Mouse (Mus musculus) cerebellum, postnatal 25 days (tissue): Measurements from ENCODE around the gene Apol10b.
"Not testable (repeated sequence)": the region's sequence is repeated elsewhere in the genome, so short reads cannot be mapped to it uniquely, and the experiment has no call there.

Source experiments
- DNase-seq, 2 experiments: peaks; one replicate each; pipeline ENCODE4 v3.0.0; 2021; ENCODE audit warnings: mixed read lengths in 2 of 2

Apol10b gene

GRCm38 (mm10) chr15:77595961-77596360 lies at the start of gene Apol10b:
Gene Apol10b, minus strand, starts transcription at chr15:77596125.
- DNase-seq = no peak

GRCm38 (mm10) chr15:77643176-77643575 lies 47.3 kb upstream of the Apol10b start, which contains the start of gene Apol11b:
Gene Apol11b, minus strand, starts transcription at chr15:77643286.
- not testable (repeated sequence) for DNase-seq

GRCm38 (mm10) chr15:77629822-77630221 lies 33.9 kb upstream of the Apol10b start:
- DNase-seq = not testable (repeated sequence)

DNA sequence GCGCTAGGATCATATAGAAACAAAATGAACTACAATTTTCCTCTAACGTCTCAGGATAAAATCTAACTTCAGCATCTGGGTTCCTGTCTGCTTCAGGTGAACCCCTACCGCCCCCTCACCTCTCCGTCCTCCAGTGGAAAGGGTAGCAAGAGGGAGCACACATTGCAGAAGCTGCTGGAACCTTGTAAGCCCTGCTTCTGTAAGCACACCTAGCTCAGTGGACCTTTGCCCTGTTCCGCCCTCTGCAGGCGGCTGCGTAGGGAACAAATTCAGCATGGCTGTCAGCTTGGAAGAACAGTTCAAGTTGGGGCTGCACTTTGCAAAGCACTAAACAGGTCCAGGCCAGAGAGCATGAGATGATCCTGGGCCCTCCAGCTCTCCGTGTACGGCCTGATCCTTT lies 32.7 kb upstream of the Apol10b start:
- DNase-seq = not testable (repeated sequence)

GRCm38 (mm10) chr15:77626471-77626870 lies 30.5 kb upstream of the Apol10b start:
- DNase-seq = not testable (repeated sequence)

- DNase-seq = no peak
Measured at GRCm38 (mm10) chr15:77624710-77625109, 28.8 kb upstream of the Apol10b start.

- DNase-seq = no peak
Measured at GRCm38 (mm10) chr15:77606069-77606468, 10.1 kb upstream of the Apol10b start.

DNA sequence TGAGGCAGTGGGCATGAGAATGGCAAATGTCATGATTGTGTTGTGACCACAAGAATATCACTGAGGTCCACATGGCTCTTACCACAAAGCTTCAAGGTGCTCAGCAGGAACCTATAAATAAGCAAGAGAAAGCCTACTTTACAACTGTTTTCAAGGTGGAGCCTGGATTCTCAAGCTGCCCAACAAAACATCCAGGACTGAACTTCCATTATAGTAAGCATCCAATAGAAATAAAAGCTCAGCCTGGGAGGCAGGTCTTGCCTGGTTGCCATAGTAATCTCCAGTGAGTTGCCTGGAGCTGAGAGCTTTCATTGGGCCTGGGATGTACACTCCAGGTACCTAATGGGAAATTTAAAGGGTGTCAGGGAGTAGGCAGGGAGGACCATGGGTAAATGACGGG lies 3.0 kb upstream of the Apol10b start, which contains the start of gene Gm36245:
TSS of gene Gm36245 (plus strand) at position 301 of the 400 bp plus-strand sequence.
- no peak for DNase-seq

DNA sequence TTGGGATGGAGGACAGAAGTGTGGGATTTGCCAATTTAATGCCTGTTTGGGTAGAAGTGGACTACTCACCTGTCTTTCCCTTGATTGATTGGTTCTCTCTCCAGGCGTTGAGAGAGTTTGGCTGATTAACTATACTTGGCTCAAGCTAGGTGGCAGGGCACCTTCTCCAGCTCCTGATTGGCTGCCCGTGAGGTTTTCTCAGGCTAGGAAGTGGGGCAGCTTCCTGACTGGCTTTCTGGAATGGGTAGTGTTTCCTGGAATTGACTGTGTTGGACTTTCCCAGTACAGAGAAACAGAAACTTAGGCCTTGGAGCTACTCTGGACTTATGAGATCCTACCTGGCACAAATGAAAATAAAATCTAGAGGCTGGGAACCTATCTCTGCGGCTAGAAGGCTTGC lies 2.5 kb upstream of the Apol10b start:
- no peak for DNase-seq

DNA sequence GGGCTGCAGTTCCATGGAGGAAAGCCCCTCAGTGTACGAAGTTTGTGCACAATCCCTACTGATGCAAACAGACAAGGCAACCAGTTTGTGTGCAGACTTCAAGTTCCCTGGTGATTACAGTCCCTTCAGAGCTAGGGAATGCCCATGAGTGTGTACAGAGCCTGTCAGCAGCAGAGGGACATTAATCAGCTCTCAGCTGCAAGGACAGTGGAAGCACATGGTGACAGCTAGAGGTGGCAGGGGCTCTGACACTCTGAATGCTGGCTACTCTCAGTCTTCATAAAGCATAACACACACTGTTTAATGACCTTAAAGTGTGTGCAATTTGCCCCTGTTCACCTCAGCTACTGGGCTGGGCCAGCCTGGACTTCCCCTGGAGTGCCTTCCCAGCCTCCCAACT lies 2.4 kb downstream of the Apol10b start:
- no peak for DNase-seq

- DNase-seq = no peak
Measured at GRCm38 (mm10) chr15:77590881-77591280, 5.0 kb downstream of the Apol10b start.

GRCm38 (mm10) chr15:77588981-77589380 lies 6.9 kb downstream of the Apol10b start:
- DNase-seq = no peak

DNA sequence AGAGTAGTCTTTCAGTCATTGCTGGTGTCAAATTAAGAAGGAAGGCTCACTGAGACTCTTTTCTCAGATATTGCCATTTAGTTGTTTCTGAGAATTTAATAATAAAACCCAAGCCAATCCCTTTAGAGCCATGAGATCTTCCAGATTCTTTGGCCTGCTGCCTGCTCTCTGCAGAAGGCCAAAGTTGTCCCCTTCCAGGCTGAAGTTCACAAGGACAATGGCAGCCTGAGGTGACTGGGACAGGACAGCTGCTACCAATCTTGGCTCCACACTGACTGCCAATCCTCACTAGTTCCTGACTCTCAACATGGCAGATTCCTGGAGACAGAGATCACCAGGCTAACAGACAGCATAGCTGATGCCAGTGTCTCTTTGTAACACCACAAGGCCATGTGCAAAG lies 8.9 kb downstream of the Apol10b start:
- DNase-seq = no peak

DNA sequence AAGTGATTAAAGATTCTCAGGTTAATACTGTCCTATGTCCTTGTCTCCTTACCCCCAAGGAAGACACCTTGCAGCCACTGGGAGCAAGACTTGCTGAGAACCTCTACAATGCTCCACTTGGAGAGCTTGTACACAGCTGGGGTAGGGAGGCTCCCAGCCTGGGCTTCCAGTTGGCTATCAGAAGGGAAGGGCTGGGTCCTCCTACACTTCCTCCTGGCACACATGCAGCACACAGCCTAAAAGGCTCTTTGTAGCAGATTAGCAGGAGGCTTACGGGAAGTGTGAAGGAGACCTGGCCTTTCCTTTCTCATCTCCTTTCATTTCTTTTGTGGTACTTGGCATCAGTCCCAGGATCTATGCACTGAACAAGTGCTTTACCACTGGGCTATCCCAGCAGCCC lies 14.2 kb downstream of the Apol10b start:
- DNase-seq = no peak

DNA sequence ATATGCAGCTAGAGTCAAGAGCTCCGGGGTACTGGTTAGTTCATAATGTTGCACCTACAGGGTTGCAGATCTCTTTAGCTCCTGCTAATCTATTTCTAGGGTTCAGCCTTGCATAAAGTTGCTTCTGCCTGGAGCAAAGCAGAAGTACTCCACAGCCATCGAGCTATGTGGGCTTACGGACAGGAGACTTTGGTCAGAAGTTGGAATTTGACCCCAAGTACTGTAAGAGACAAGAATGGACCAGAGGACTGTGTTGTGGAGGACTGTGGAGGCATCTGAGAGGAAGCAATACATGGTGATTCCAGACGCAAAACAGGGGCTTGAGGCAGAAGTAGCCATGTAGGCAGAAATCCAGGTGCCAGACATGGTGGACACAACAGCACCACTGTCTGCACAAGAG lies 16.6 kb downstream of the Apol10b start:
- no peak for DNase-seq

GRCm38 (mm10) chr15:77578801-77579200 lies 17.1 kb downstream of the Apol10b start:
- DNase-seq = no peak

DNA sequence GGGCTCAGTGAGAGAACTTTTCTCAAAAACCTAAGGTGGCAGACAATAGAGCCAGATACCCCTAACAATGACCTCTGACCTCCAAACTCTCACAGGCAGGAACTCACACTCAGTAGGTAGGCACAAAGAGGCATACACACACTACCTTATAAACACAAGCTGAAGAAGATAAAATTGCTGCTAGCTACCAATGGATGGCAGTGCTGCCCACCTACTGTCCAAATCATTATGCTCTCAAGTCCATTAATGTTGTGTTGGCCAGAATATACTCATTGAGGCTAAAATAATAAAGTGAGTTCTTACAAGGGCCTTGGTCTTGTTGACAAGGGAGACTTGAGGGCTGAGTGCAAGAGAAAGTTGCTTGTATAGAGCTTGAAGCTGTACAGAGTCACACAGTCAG lies 32.7 kb downstream of the Apol10b start:
- no peak for DNase-seq

DNA sequence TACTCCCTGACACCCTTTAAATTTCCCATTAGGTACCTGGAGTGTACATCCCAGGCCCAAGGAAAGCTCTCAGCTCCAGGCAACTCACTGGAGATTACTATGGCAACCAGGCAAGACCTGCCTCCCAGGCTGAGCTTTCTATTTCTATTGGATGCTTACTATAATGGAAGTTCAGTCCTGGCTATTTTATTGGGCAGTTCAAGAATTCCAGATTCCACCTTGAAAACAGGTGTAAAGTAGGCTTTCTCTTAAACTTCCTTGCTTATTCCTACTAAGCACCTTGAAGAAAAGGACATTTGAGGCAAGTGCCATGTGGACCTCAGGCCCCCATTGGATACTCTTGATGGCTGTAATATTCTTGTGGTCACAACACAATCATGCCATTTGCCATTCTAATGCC lies 34.1 kb downstream of the Apol10b start, which contains the start of gene 1700025B11Rik:
TSS of gene 1700025B11Rik (minus strand) at position 101 of the 400 bp plus-strand sequence.
- DNase-seq = no peak

GRCm38 (mm10) chr15:77539221-77539620 lies 56.7 kb downstream of the Apol10b start:
- DNase-seq = not testable (repeated sequence)
